8 mouse cellular contexts compared by ENCODE assay signal in the genomic region with DNA sequence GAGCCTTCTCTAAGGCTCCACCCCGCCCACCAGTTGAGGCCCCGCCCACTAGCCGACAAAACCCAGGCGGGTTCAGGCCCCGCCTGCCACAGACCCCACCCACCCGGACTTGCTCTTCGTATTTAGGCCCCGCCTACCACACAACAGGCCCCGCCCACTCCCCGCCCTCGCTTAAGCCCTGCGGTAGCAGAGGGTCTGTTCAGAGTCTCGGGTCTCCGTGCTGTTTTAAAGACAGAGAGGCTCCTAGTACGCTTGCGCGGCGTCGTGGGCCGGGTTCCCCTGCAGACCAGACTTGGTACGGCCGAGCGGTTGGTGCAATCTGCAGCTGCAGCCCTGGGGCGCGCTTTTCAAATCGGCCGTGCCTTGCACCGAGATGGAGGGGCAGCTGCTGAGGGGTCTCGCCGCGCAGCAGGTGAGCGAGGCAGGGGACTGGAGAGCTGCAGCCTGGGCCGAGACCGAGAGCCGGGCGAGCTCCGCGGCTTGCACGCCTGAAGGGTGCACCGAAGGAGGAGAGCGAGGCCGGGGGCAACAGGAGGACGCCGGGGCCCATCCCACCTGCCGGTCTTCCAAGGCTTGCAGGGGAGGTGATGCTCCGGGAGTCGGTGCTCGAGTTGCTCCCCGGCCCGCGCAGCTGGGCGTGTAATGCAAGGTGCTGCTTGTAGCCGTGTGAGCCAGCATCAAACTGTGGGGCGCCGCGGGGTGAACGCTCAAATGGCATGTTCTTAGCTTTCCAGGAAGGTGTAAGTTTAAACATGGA. TPM values are rescaled to one million over a fixed set of nuclear protein-coding genes. Genes with fewer than 3 reads are reported as not detected.
DNase-seq lines count a peak whose midpoint lies in the region; ATAC-seq and TF ChIP-seq lines count a peak whose summit lies in the region.

Gene Rtkn2 (plus strand): TSS at position 170 of the 757 bp plus-strand sequence.

- ATAC-seq in forebrain, embryonic 16.5 days = peak; percentile 99
- peak; percentile 99 for ATAC-seq in lung, embryonic 14.5 days (ENCODE audit: insufficient read depth)
- peak; percentile 88 for ATAC-seq in neutrophil, adult 5-6 weeks (ENCODE audit: extremely low read depth, insufficient number of reproducible peaks, low FRiP score, poor library complexity, severe bottlenecking)

- H3K36me3 ChIP-seq in forebrain, embryonic 16.5 days (ENCODE audit: control insufficient read depth, insufficient read depth) = no peaks in the 10 kb centered on the region
- H3K36me3 ChIP-seq in lung, embryonic 14.5 days (ENCODE audit: insufficient read depth) = no peaks in the 10 kb centered on the region

- WGBS in forebrain, embryonic 16.5 days = 0% methylated on average over 57 of the region's 57 CpGs
- WGBS in lung, embryonic 14.5 days = under 1% methylated on average over 57 of the region's 57 CpGs

- no peaks in the 10 kb centered on the region for H3K27me3 ChIP-seq in forebrain, embryonic 16.5 days (replicated peaks; ENCODE audit: control insufficient read depth, insufficient read depth, low read length)
- H3K27me3 ChIP-seq in lung, embryonic 14.5 days (ENCODE audit: insufficient read depth, low read length) = no peaks in the 10 kb centered on the region

- TF ChIP-seq CTCF in layer of hippocampus, adult 2 months (conservative IDR thresholded peaks at IDR 0.05) = peak; percentile 55
- TF ChIP-seq CTCF in lung, embryonic 14.5 days (IDR thresholded peaks at IDR 0.05; ENCODE audit: low read depth) = peak; percentile 43

- no peaks in the 10 kb centered on the region for H3K9me3 ChIP-seq in forebrain, embryonic 16.5 days (ENCODE audit: control insufficient read depth, low read length)
- H3K9me3 ChIP-seq in lung, embryonic 14.5 days (ENCODE audit: low read depth, low read length) = no peaks in the 10 kb centered on the region

- intact Hi-C loops in heart, postnatal 36 days (cut with DNase I) = loop anchor here (5.0 to 10.0 kb wide), 2 partner anchors 445 to 662 kb away; partner anchors contain the start of gene Egr2

- H3K4me3 ChIP-seq in forebrain, embryonic 16.5 days (replicated peaks; ENCODE audit: low read length) = peak within 1 kb of the TSS; percentile 76
- peak within 1 kb of the TSS; percentile 63 for H3K4me3 ChIP-seq in layer of hippocampus, adult 2 months
- H3K4me3 ChIP-seq in lung, embryonic 14.5 days (ENCODE audit: low read depth, low read length) = peak within 1 kb of the TSS; percentile 78

- H3K4me1 ChIP-seq in forebrain, embryonic 16.5 days (replicated peaks; ENCODE audit: control insufficient read depth, insufficient read depth, low read length) = peaks cover 8% of the 10 kb centered on the region
- no peaks in the 10 kb centered on the region for H3K4me1 ChIP-seq in lung, embryonic 14.5 days (ENCODE audit: insufficient read depth)

- peak within 1 kb of the TSS; percentile 42 for H3K27ac ChIP-seq in forebrain, embryonic 16.5 days (ENCODE audit: low read length)
- peak within 1 kb of the TSS; percentile 74 for H3K27ac ChIP-seq in layer of hippocampus, adult 2 months
- H3K27ac ChIP-seq in lung, embryonic 14.5 days (ENCODE audit: low read depth) = peak within 1 kb of the TSS; percentile 76

- H3K4me2 ChIP-seq in forebrain, embryonic 16.5 days (ENCODE audit: low read length) = peak within 1 kb of the TSS; percentile 100
- H3K4me2 ChIP-seq in lung, embryonic 14.5 days = peak within 1 kb of the TSS; percentile 93

- peak within 1 kb of the TSS; percentile 71 for H3K9ac ChIP-seq in forebrain, embryonic 16.5 days (replicated peaks; ENCODE audit: low read depth, low read length)
- peak within 1 kb of the TSS; percentile 68 for H3K9ac ChIP-seq in lung, embryonic 14.5 days

- DNase-seq in MEL-GATA-1-ER (ENCODE audit: extremely low read depth, low read depth) = peak; percentile 68
- peak; percentile 77 to 79 for DNase-seq in cerebellum, adult 18-20 months
- peak; percentile 80 to 86 for DNase-seq in heart, postnatal 36 days
- peak; percentile 83 to 87 for DNase-seq in layer of hippocampus, adult 2 months (ENCODE audit: low spot score in 2 of 2)
- peak; percentile 97 for DNase-seq in lung, embryonic 14.5 days
- DNase-seq in testis, postnatal 14 days (ENCODE audit: low spot score) = peak; percentile 91

RNA-seq across cellular contexts. Expression of gene Rtkn2, which starts in this region (rescaled TPM):
- 8.1 and 10.0 TPM in 2 replicates for polyA plus RNA-seq in forebrain, embryonic 16.5 days (2015; fragmentation: Nextera tagmentation; extraction: Ambion mirVana)
- under 1 TPM; 0.35 to 0.53 TPM for total RNA-seq in heart, postnatal 36 days (2021)
- total RNA-seq in layer of hippocampus, adult 2 months (2021) = 1 to 10 TPM; 4.7 to 5.0 TPM
- polyA plus RNA-seq in lung, embryonic 14.5 days (2014; fragmentation: Nextera tagmentation; extraction: Ambion mirVana) = 14.9 and 16.0 TPM in 2 replicates
- 0.61 TPM in 1 of 2 replicates, not detected in the other for total RNA-seq in neutrophil, adult 5-6 weeks (2017)

Comparison
In these comparisons a context has a peak if more than half of its experiments do, and no peak if none do; other contexts are left out.
1. Peak in every context shown above with its lines: DNase-seq, ATAC-seq, H3K4me3 ChIP-seq and H3K27ac ChIP-seq.
2. Peak in DNase-seq in heart, postnatal 36 days; RNA of the gene not detected or under 1 TPM.
3. Peak in ATAC-seq in neutrophil, adult 5-6 weeks; RNA of the gene not detected or under 1 TPM.